Mouse (Mus musculus): ENCODE results near the gene Serpina3c. TPM values are rescaled to one million over a fixed set of nuclear protein-coding genes. Genes with fewer than 3 reads are reported as not detected.
A peak's percentile ranks its signal among the peaks of the same experiment; 100 is the strongest.

Gene Serpina3c
- polyA plus RNA-seq (2012; fragmentation: generic; extraction: Trizol): not detected
- long read RNA-seq, experiment 1: 0 reads
- long read RNA-seq, experiment 2: 0 reads

DNA sequence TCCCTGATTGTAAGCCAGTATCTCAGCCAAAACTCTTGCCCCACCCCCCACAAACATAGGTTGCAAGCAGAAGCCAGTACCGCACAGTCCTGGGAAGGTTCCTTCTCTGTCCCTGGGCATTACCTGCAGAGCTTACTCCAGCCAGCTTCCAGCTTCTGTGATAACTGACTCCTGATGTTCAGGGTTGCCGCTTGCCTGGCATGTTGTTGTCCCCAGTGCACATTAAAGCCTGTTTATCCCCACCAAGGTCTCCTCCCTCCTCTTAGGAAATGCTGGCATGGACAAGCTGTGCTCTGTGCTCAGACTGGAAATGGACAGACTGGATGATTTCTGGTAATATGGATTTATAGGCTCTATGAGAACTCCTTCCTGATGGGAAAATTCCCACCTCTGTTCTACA is at the start of gene Serpina3c:
TSS of gene Serpina3c (minus strand) at position 215 of the 400 bp plus-strand sequence.
- Histone ChIP-seq H3K27me3 (ENCODE audit: control insufficient read depth, insufficient read depth, insufficient read length) (no peaks in the 10 kb centered on the region), H3K79me3 (ENCODE audit: low read depth) (no peaks in the 10 kb centered on the region), H3K79me2 (ENCODE audit: control insufficient read depth, insufficient read depth) (no peaks in the 10 kb centered on the region), H3K4me3 (ENCODE audit: insufficient read depth, poor library complexity, severe bottlenecking) (no peak within 1 kb of the TSS), H3K36me3 (ENCODE audit: control insufficient read depth, insufficient read depth) (no peaks in the 10 kb centered on the region), H3ac (ENCODE audit: control insufficient read depth, insufficient read length, low read depth) (no peak within 1 kb of the TSS)
- TF ChIP-seq MAX (IDR thresholded peaks at IDR 0.05): no peak
- no peak for TF ChIP-seq CEBPB (IDR thresholded peaks at IDR 0.05; ENCODE audit: low read depth)
- no peak for TF ChIP-seq MYOD1 (IDR thresholded peaks at IDR 0.05; ENCODE audit: control insufficient read depth, insufficient read length, low read depth)
- no peak for TF ChIP-seq FOSL1 (IDR thresholded peaks at IDR 0.05; ENCODE audit: insufficient read depth, low read length, poor library complexity, severe bottlenecking)
- TF ChIP-seq CTCF (IDR thresholded peaks at IDR 0.05; ENCODE audit: control insufficient read depth, insufficient read depth, insufficient read length): no peak
- no peak for TF ChIP-seq USF1 (IDR thresholded peaks at IDR 0.05; ENCODE audit: low read depth)
- no peak for TF ChIP-seq MYOG (IDR thresholded peaks at IDR 0.05; ENCODE audit: control insufficient read depth, extremely low read depth, insufficient read length)

DNA sequence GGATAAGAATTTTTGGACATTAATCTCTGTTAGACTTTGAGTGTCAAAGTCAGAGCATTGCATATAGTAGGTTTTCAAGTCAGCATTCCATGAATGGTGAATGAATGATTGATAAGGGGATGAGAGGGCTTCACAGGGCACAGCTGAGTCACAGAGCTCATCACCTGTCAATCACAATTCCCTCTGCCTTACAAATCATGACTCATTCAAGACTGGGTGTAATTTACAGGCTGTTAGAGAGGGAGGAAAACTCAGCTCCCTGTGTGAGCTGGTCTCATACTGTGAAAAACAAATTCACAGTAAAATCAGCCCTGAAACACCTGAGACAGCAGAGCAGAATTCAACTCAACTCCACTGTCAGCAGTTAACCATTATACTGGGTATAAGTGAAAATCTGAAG is 37.2 kb upstream of the Serpina3c start:
- H3ac ChIP-seq (ENCODE audit: control insufficient read depth, insufficient read length, low read depth): no peak overlapping the region
- no peaks in the 10 kb centered on the region for H3K36me3 ChIP-seq (ENCODE audit: control insufficient read depth, insufficient read depth)
- H3K4me3 ChIP-seq (ENCODE audit: insufficient read depth, poor library complexity, severe bottlenecking): no peak overlapping the region
- no peaks in the 10 kb centered on the region for H3K79me2 ChIP-seq (ENCODE audit: control insufficient read depth, insufficient read depth)
- H3K27me3 ChIP-seq (ENCODE audit: control insufficient read depth, insufficient read depth, insufficient read length): no peaks in the 10 kb centered on the region
- H3K79me3 ChIP-seq (ENCODE audit: low read depth): no peaks in the 10 kb centered on the region
- TF ChIP-seq MAX (IDR thresholded peaks at IDR 0.05) (no peak), FOSL1 (IDR thresholded peaks at IDR 0.05; ENCODE audit: insufficient read depth, low read length, poor library complexity, severe bottlenecking) (no peak), CEBPB (IDR thresholded peaks at IDR 0.05; ENCODE audit: low read depth) (no peak), MYOD1 (IDR thresholded peaks at IDR 0.05; ENCODE audit: control insufficient read depth, insufficient read length, low read depth) (no peak), USF1 (IDR thresholded peaks at IDR 0.05; ENCODE audit: low read depth) (no peak), CTCF (IDR thresholded peaks at IDR 0.05; ENCODE audit: control insufficient read depth, insufficient read depth, insufficient read length) (no peak), MYOG (IDR thresholded peaks at IDR 0.05; ENCODE audit: control insufficient read depth, extremely low read depth, insufficient read length) (no peak)

DNA sequence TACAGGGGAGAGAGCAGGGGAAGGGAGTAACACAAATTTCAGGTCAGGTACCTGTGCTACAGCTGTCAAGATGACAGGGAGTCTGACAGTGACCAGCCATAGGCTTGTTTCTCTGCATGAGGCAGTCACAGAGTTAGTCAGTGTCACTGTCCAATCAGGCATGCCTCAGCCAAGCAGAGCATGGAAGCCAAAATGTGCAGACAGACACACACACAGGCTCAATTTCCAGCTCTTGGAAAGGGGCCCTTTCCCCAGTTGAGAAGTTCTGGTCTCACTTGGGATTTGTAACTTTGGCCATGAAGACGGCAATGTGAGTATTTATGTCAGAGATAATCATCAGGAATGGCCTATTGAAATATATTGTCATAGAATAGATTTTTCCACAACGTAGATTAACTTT is 35.6 kb upstream of the Serpina3c start:
- TF ChIP-seq MYOD1 (IDR thresholded peaks at IDR 0.05; ENCODE audit: control insufficient read depth, insufficient read length, low read depth): no peak
- TF ChIP-seq MAX (IDR thresholded peaks at IDR 0.05): no peak
- no peak for TF ChIP-seq CEBPB (IDR thresholded peaks at IDR 0.05; ENCODE audit: low read depth)
- TF ChIP-seq MYOG (IDR thresholded peaks at IDR 0.05; ENCODE audit: control insufficient read depth, extremely low read depth, insufficient read length): no peak
- TF ChIP-seq USF1 (IDR thresholded peaks at IDR 0.05; ENCODE audit: low read depth): no peak
- no peak for TF ChIP-seq FOSL1 (IDR thresholded peaks at IDR 0.05; ENCODE audit: insufficient read depth, low read length, poor library complexity, severe bottlenecking)
- TF ChIP-seq CTCF (IDR thresholded peaks at IDR 0.05; ENCODE audit: control insufficient read depth, insufficient read depth, insufficient read length): no peak
- no peak overlapping the region for H3K4me3 ChIP-seq (ENCODE audit: insufficient read depth, poor library complexity, severe bottlenecking)
- no peak overlapping the region for H3ac ChIP-seq (ENCODE audit: control insufficient read depth, insufficient read length, low read depth)
- H3K36me3 ChIP-seq (ENCODE audit: control insufficient read depth, insufficient read depth): no peaks in the 10 kb centered on the region
- H3K27me3 ChIP-seq (ENCODE audit: control insufficient read depth, insufficient read depth, insufficient read length): no peaks in the 10 kb centered on the region
- H3K79me2 ChIP-seq (ENCODE audit: control insufficient read depth, insufficient read depth): no peaks in the 10 kb centered on the region
- H3K79me3 ChIP-seq (ENCODE audit: low read depth): no peaks in the 10 kb centered on the region

DNA sequence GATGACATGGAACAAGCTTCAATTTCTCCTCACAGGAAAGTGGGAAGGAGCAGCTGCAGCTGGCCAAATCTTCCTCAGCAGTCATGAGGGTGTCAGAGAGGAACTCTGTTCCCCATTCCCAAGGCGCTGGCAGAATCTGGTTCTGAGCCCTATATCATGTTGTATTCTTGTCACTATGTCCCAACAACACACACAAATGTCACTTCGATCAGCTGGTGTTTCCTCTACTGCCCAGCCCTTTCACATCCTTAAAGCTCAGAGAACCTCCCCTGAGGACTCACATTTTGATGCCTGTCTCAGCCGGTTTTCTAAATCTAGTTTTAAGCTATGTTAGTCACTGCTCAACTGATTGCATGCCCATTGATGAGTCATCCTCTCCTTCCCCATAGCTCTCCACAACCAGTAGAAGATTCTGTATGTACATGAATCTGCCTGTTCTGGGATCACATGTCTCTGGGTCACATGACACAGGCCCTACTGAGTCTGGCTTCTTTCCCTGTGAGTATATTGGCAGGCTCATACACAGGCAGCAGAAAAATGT is 32.4 kb upstream of the Serpina3c start:
- Histone ChIP-seq H3K79me2 (ENCODE audit: control insufficient read depth, insufficient read depth) (no peaks in the 10 kb centered on the region), H3K4me3 (ENCODE audit: insufficient read depth, poor library complexity, severe bottlenecking) (no peak overlapping the region), H3K27me3 (ENCODE audit: control insufficient read depth, insufficient read depth, insufficient read length) (no peaks in the 10 kb centered on the region), H3ac (ENCODE audit: control insufficient read depth, insufficient read length, low read depth) (no peak overlapping the region), H3K36me3 (ENCODE audit: control insufficient read depth, insufficient read depth) (no peaks in the 10 kb centered on the region), H3K79me3 (ENCODE audit: low read depth) (no peaks in the 10 kb centered on the region)
- TF ChIP-seq USF1 (IDR thresholded peaks at IDR 0.05; ENCODE audit: low read depth) (peak; percentile 85), CEBPB (IDR thresholded peaks at IDR 0.05; ENCODE audit: low read depth) (no peak), MYOG (IDR thresholded peaks at IDR 0.05; ENCODE audit: control insufficient read depth, extremely low read depth, insufficient read length) (no peak), CTCF (IDR thresholded peaks at IDR 0.05; ENCODE audit: control insufficient read depth, insufficient read depth, insufficient read length) (no peak)

DNA sequence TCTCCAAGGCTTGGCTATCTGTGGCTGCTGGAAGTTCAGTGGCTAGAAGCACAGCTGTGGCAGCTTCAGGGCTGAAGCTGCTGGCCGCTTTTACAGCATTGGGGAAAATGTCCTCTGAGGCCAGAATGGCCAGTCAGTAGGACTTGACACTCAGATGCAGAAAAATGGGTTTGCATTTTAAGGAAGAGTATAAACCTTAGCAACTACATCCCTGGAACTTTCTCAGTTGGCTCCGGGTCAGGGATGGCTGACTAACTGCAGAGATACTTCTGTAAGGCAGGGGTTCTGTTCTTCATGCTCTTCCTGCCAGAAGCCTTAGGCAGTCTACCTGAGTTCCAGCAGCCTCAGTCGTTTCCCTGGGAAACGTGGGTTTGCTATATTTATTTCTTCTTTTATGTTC is 31.4 kb upstream of the Serpina3c start:
- H3K79me2 ChIP-seq (ENCODE audit: control insufficient read depth, insufficient read depth): no peaks in the 10 kb centered on the region
- H3ac ChIP-seq (ENCODE audit: control insufficient read depth, insufficient read length, low read depth): no peak overlapping the region
- H3K4me3 ChIP-seq (ENCODE audit: insufficient read depth, poor library complexity, severe bottlenecking): no peak overlapping the region
- H3K36me3 ChIP-seq (ENCODE audit: control insufficient read depth, insufficient read depth): no peaks in the 10 kb centered on the region
- no peaks in the 10 kb centered on the region for H3K27me3 ChIP-seq (ENCODE audit: control insufficient read depth, insufficient read depth, insufficient read length)
- H3K79me3 ChIP-seq (ENCODE audit: low read depth): no peaks in the 10 kb centered on the region
- no peak for TF ChIP-seq MYOD1 (IDR thresholded peaks at IDR 0.05; ENCODE audit: control insufficient read depth, insufficient read length, low read depth)
- TF ChIP-seq CTCF (IDR thresholded peaks at IDR 0.05; ENCODE audit: control insufficient read depth, insufficient read depth, insufficient read length): no peak
- TF ChIP-seq CEBPB (IDR thresholded peaks at IDR 0.05; ENCODE audit: low read depth): no peak
- no peak for TF ChIP-seq FOSL1 (IDR thresholded peaks at IDR 0.05; ENCODE audit: insufficient read depth, low read length, poor library complexity, severe bottlenecking)
- no peak for TF ChIP-seq MAX (IDR thresholded peaks at IDR 0.05)
- no peak for TF ChIP-seq MYOG (IDR thresholded peaks at IDR 0.05; ENCODE audit: control insufficient read depth, extremely low read depth, insufficient read length)

DNA sequence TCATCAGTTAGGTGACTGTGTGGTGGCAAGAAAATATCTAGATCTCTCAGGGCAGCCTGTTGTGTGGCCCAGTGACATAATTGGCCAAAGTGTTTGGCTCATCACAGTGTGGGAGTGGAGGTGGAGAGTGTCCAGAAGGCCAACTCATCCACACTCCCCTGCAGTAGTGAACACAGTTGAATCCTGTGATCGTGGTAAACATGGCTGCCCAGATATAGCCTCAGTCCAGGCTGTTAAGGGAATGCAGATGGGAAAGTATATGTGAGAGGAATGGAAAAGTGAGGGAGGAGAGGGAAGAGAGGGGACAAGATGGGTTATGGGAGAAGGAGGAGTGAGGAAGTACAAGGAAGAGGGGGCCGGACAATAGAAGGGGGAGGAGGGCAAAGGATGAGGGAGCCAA is 25.3 kb upstream of the Serpina3c start:
- TF ChIP-seq MAX (IDR thresholded peaks at IDR 0.05) (no peak), MYOD1 (IDR thresholded peaks at IDR 0.05; ENCODE audit: control insufficient read depth, insufficient read length, low read depth) (no peak), USF1 (IDR thresholded peaks at IDR 0.05; ENCODE audit: low read depth) (no peak), CTCF (IDR thresholded peaks at IDR 0.05; ENCODE audit: control insufficient read depth, insufficient read depth, insufficient read length) (no peak), MYOG (IDR thresholded peaks at IDR 0.05; ENCODE audit: control insufficient read depth, extremely low read depth, insufficient read length) (no peak), CEBPB (IDR thresholded peaks at IDR 0.05; ENCODE audit: low read depth) (no peak), FOSL1 (IDR thresholded peaks at IDR 0.05; ENCODE audit: insufficient read depth, low read length, poor library complexity, severe bottlenecking) (no peak)
- no peak overlapping the region for H3ac ChIP-seq (ENCODE audit: control insufficient read depth, insufficient read length, low read depth)
- no peak overlapping the region for H3K4me3 ChIP-seq (ENCODE audit: insufficient read depth, poor library complexity, severe bottlenecking)
- H3K36me3 ChIP-seq (ENCODE audit: control insufficient read depth, insufficient read depth): no peaks in the 10 kb centered on the region
- no peaks in the 10 kb centered on the region for H3K79me3 ChIP-seq (ENCODE audit: low read depth)
- no peaks in the 10 kb centered on the region for H3K79me2 ChIP-seq (ENCODE audit: control insufficient read depth, insufficient read depth)
- H3K27me3 ChIP-seq (ENCODE audit: control insufficient read depth, insufficient read depth, insufficient read length): no peaks in the 10 kb centered on the region
